Mouse (Mus musculus): ENCODE results near the gene Tpbpa. TPM values are rescaled to one million over a fixed set of nuclear protein-coding genes. Genes with fewer than 3 reads are reported as not detected.

Tpbpa gene
- polyA plus RNA-seq, 1 experiment from 2014 or later, result not detected

Other genes starting within 250 kb of the Tpbpa start
- not detected in 2 replicates for gene BC051665, start 155.6 kb downstream of the Tpbpa start, polyA plus RNA-seq (2015; fragmentation: Nextera tagmentation; extraction: Ambion mirVana)
- gene Ctsll3, start 139.1 kb downstream of the Tpbpa start, polyA plus RNA-seq (2015; fragmentation: Nextera tagmentation; extraction: Ambion mirVana), result not detected in 2 replicates
- gene 4930486L24Rik, start 77.5 kb downstream of the Tpbpa start, polyA plus RNA-seq (2015; fragmentation: Nextera tagmentation; extraction: Ambion mirVana), result not detected in 2 replicates
- gene Gm49392, start 45.1 kb downstream of the Tpbpa start, polyA plus RNA-seq (2015; fragmentation: Nextera tagmentation; extraction: Ambion mirVana), result 0.13 TPM in 1 of 2 replicates, not detected in the other
- gene Ctla2b, start 44.5 kb downstream of the Tpbpa start, polyA plus RNA-seq (2015; fragmentation: Nextera tagmentation; extraction: Ambion mirVana), result 1.0 and 2.0 TPM in 2 replicates
- not detected in 2 replicates for gene Tpbpb, start 37.1 kb downstream of the Tpbpa start, polyA plus RNA-seq (2015; fragmentation: Nextera tagmentation; extraction: Ambion mirVana)
- not detected in 2 replicates for gene Gm49393, start 6.4 kb downstream of the Tpbpa start, polyA plus RNA-seq (2015; fragmentation: Nextera tagmentation; extraction: Ambion mirVana)
- not detected in 2 replicates for gene Gm49391, start 5.4 kb downstream of the Tpbpa start, polyA plus RNA-seq (2015; fragmentation: Nextera tagmentation; extraction: Ambion mirVana)
- gene Ctla2a, start 5.4 kb downstream of the Tpbpa start, polyA plus RNA-seq (2015; fragmentation: Nextera tagmentation; extraction: Ambion mirVana), result 12.4 and 12.5 TPM in 2 replicates
- not detected in 2 replicates for gene Ctsj, start 64.0 kb upstream of the Tpbpa start, polyA plus RNA-seq (2015; fragmentation: Nextera tagmentation; extraction: Ambion mirVana)
- gene Ctsq, start 98.6 kb upstream of the Tpbpa start, polyA plus RNA-seq (2015; fragmentation: Nextera tagmentation; extraction: Ambion mirVana), result not detected in 2 replicates
- gene Ctsr, start 222.3 kb upstream of the Tpbpa start, polyA plus RNA-seq (2015; fragmentation: Nextera tagmentation; extraction: Ambion mirVana), result not detected in 2 replicates